Mouse (Mus musculus) lung, postnatal 0 days (tissue): ENCODE results near the gene Gng8.

Experiments used
- CTCF ChIP-seq: IDR thresholded peaks from 2 replicates; pipeline ENCODE4 v1.5.1; 2016; ENCODE audit warnings: antibody characterized with exemption, mild to moderate bottlenecking
- EP300 ChIP-seq: IDR thresholded peaks from 2 replicates; pipeline ENCODE4 v1.6.1; 2016; ENCODE audit warnings: antibody characterized with exemption, mild to moderate bottlenecking, control low read depth

DNA sequence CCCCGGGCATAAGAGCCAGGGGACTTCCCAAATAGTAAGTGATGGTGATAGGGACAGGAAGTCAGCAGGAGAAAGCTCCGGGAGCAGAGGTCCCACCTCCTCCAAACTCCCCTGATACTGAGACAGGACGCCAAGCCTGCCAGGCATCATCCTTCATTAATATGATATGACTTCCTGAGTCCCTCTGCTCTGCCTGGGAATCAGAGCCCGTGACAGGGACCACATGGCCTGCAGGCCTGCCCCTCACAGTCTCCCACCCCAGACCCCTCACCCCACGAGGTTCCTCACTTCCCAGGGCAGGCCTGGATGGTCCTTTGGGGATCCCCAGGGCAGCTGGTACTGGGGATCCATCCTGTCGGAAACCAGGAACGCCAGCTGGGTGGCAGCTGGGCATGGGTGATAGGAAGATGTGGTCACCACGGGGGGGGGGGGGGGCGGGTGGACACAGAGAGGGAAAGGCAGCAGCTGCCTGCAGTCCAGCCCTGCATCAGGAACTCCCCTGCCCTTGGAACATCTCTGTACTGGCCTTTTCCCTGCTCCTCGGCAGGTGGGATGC, 12.6 kb downstream of the Gng8 start:
- no peak for TF ChIP-seq EP300
- no peak for TF ChIP-seq CTCF
